Mouse (Mus musculus) stomach, postnatal 0 days (tissue): Measurements from ENCODE around the gene Pgap3.

Experiments used
- CTCF ChIP-seq: IDR thresholded peaks from 2 replicates; pipeline ENCODE4 v1.5.1; 2016; ENCODE audit warnings: antibody characterized with exemption, low read depth, mild to moderate bottlenecking, moderate library complexity
- EP300 ChIP-seq: optimal IDR thresholded peaks from 2 replicates; pipeline ENCODE3; 2016; ENCODE audit warnings: antibody characterized with exemption

GRCm38 (mm10) chr11:98443688-98444087 lies 43.4 kb upstream of the Pgap3 start:
- TF ChIP-seq CTCF (no peak), EP300 (no peak)
